Comparison of ENCODE assay signal across 14 mouse cellular contexts in genomic region chr11:99143123-99144082, GRCm38 (mm10). TPM values are rescaled to one million over a fixed set of nuclear protein-coding genes. Genes with fewer than 3 reads are reported as not detected.
A peak's percentile ranks its signal among the peaks of the same experiment; 100 is the strongest.
DNase-seq lines count a peak whose midpoint lies in the region; ATAC-seq and TF ChIP-seq lines count a peak whose summit lies in the region.
"Had no signal": no experiment of that assay in that cellular context is flagged by ENCODE, and none has a peak within 500 bp of the region (broad histone marks: within the 10 kb centered on the region; RNA-seq: fewer than 3 reads in every experiment).

No protein-coding gene starts in this region.

- ATAC-seq in heart, embryonic 12.5 days (ENCODE audit: insufficient number of reproducible peaks, low FRiP score), result no peak
- no peak for ATAC-seq in embryonic facial prominence, embryonic 14.5 days (ENCODE audit: low read depth)

- no peak for DNase-seq in heart, adult 2 months
- peak; percentile 14 to 18 for DNase-seq in lung, postnatal 4 days
- no peak for DNase-seq in lung, adult 18-20 months
- DNase-seq in embryonic facial prominence, embryonic 14.5 days (ENCODE audit: low spot score), result peak; percentile 54
- DNase-seq in thymus, postnatal 25 days, result peak; percentile 64
- no peak for DNase-seq in spleen, adult 18-20 months
- no peak for DNase-seq in yolk sac, embryonic 10.5 days (ENCODE audit: low spot score)
- DNase-seq: adrenal gland, adult 8-10 months; cerebellum, adult 11-12 months; gastrocnemius, postnatal 10 days had no signal

- no peak for TF ChIP-seq EP300 in heart, adult 2 months (IDR thresholded peaks at IDR 0.05; ENCODE audit: insufficient read depth, low read depth, low read length)

- H3K4me2 ChIP-seq in heart, embryonic 12.5 days, result no peak overlapping the region
- H3K4me2 ChIP-seq in embryonic facial prominence, embryonic 14.5 days (ENCODE audit: low read depth, low read length), result no peak overlapping the region; the same call in 1 of the 2 replicates
- H3K4me2 ChIP-seq: hindbrain, embryonic 15.5 days had no signal

- H3K79me2 ChIP-seq in heart, adult 2 months (replicated peaks; ENCODE audit: control insufficient read depth, insufficient read depth, low read length), result no peaks in the 10 kb centered on the region

- no peak overlapping the region for H3K4me3 ChIP-seq in heart, embryonic 12.5 days
- no peak overlapping the region for H3K4me3 ChIP-seq in heart, adult 2 months
- no peak overlapping the region for H3K4me3 ChIP-seq in embryonic facial prominence, embryonic 14.5 days (ENCODE audit: low read depth, low read length)
- H3K4me3 ChIP-seq: hindbrain, embryonic 15.5 days; layer of hippocampus, adult 2 months had no signal

- H3K27me3 ChIP-seq in heart, embryonic 12.5 days (replicated peaks), result no peaks in the 10 kb centered on the region
- no peaks in the 10 kb centered on the region for H3K27me3 ChIP-seq in heart, adult 2 months (ENCODE audit: control insufficient read depth, insufficient read depth, low read length)
- H3K27me3 ChIP-seq in embryonic facial prominence, embryonic 14.5 days (replicated peaks; ENCODE audit: control insufficient read depth, insufficient read depth, low read length), result no peaks in the 10 kb centered on the region
- H3K27me3 ChIP-seq: hindbrain, embryonic 15.5 days had no signal

- no peaks in the 10 kb centered on the region for H3K9me3 ChIP-seq in heart, embryonic 12.5 days (replicated peaks)
- H3K9me3 ChIP-seq in embryonic facial prominence, embryonic 14.5 days (ENCODE audit: control insufficient read depth, low read length), result no peaks in the 10 kb centered on the region
- H3K9me3 ChIP-seq: hindbrain, embryonic 15.5 days had no signal

- no peak for TF ChIP-seq CTCF in heart, adult 2 months (IDR thresholded peaks at IDR 0.05)

- no peak for TF ChIP-seq POLR2A in heart, adult 2 months (IDR thresholded peaks at IDR 0.05; ENCODE audit: insufficient read depth, low read depth, low read length)

- no peaks in the 10 kb centered on the region for H3K36me3 ChIP-seq in heart, embryonic 12.5 days
- H3K36me3 ChIP-seq in heart, adult 2 months (ENCODE audit: control insufficient read depth, insufficient read depth, low read length), result no peaks in the 10 kb centered on the region
- H3K36me3 ChIP-seq in embryonic facial prominence, embryonic 14.5 days (ENCODE audit: control insufficient read depth, insufficient read depth, low read length), result no peaks in the 10 kb centered on the region
- H3K36me3 ChIP-seq: hindbrain, embryonic 15.5 days had no signal

- 62% methylated on average over 16 of the region's 16 CpGs for WGBS in heart, embryonic 12.5 days
- 58% methylated on average over 16 of the region's 16 CpGs for WGBS in heart, adult 2 months
- WGBS in embryonic facial prominence, embryonic 14.5 days, result 48% methylated on average over 16 of the region's 16 CpGs

- peaks cover 38% of the 10 kb centered on the region for H3K4me1 ChIP-seq in heart, embryonic 12.5 days (replicated peaks)
- peaks cover 2% of the 10 kb centered on the region for H3K4me1 ChIP-seq in heart, adult 2 months (ENCODE audit: control insufficient read depth, insufficient read depth, low read length)
- peaks cover 52% of the 10 kb centered on the region for H3K4me1 ChIP-seq in embryonic facial prominence, embryonic 14.5 days (ENCODE audit: control insufficient read depth, insufficient read depth, low read length)

- 0 out of 2 replicates have a peak overlapping the region, but pooled peaks have one; percentile 13 for H3K27ac ChIP-seq in heart, embryonic 12.5 days (ENCODE audit: poor library complexity, severe bottlenecking)
- no peak overlapping the region for H3K27ac ChIP-seq in heart, adult 2 months
- peak overlapping the region; percentile 74 for H3K27ac ChIP-seq in embryonic facial prominence, embryonic 14.5 days (replicated peaks; ENCODE audit: low read depth, low read length)
- H3K27ac ChIP-seq: hindbrain, embryonic 15.5 days; layer of hippocampus, adult 2 months; liver, embryonic 14.5 days had no signal

- no peak overlapping the region for H3K9ac ChIP-seq in heart, embryonic 12.5 days
- H3K9ac ChIP-seq in heart, adult 2 months (ENCODE audit: low read depth, low read length), result no peak overlapping the region
- no peak overlapping the region for H3K9ac ChIP-seq in embryonic facial prominence, embryonic 14.5 days (ENCODE audit: low read depth, low read length)
- H3K9ac ChIP-seq: hindbrain, embryonic 15.5 days; liver, embryonic 14.5 days had no signal

- intact Hi-C loops in heart, adult 2 months (cut with DNase I), result no loop called here

RNA-seq across cellular contexts. Expression of gene Ccr7, which starts 11.5 kb away (rescaled TPM):
- polyA plus RNA-seq in heart, embryonic 12.5 days (2016; fragmentation: Nextera tagmentation; extraction: Ambion mirVana), result 0.08 TPM in 1 of 2 replicates, not detected in the other
- total RNA-seq in heart, adult 2 months (2021), result under 1 TPM; 0.29 to 0.59 TPM
- polyA plus RNA-seq in heart, adult 2 months (2012; rRNA removed), result 2.6 and 2.7 TPM in 2 replicates
- polyA plus RNA-seq in embryonic facial prominence, embryonic 14.5 days (2014; fragmentation: Nextera tagmentation; extraction: Ambion mirVana), result 0.33 and 0.50 TPM in 2 replicates
- total RNA-seq: layer of hippocampus, adult 2 months had no signal

RNA-seq across cellular contexts. Expression of gene Tns4, which starts 54.3 kb away (rescaled TPM):
- 0.05 and 0.11 TPM in 2 replicates for polyA plus RNA-seq in heart, embryonic 12.5 days (2016; fragmentation: Nextera tagmentation; extraction: Ambion mirVana)
- total RNA-seq in heart, adult 2 months (2021), result under 1 TPM; 0.16 to 0.23 TPM
- 0.49 and 1.1 TPM in 2 replicates for polyA plus RNA-seq in heart, adult 2 months (2012; rRNA removed)
- polyA plus RNA-seq in embryonic facial prominence, embryonic 14.5 days (2014; fragmentation: Nextera tagmentation; extraction: Ambion mirVana), result 0.81 and 1.0 TPM in 2 replicates
- total RNA-seq: gastrocnemius, postnatal 10 days; layer of hippocampus, adult 2 months had no signal

Comparison
In these comparisons a context has a peak if more than half of its experiments do, and no peak if none do; other contexts are left out.
1. DNase-seq: peak in lung, postnatal 4 days (2 of 2), embryonic facial prominence, embryonic 14.5 days (single experiment) and thymus, postnatal 25 days (single experiment); none in heart, adult 2 months (0 of 2), lung, adult 18-20 months (0 of 2), spleen, adult 18-20 months (0 of 2) and yolk sac, embryonic 10.5 days (single experiment).